Mouse (Mus musculus): Measurements from ENCODE around the gene Bcl10.

GRCm38 (mm10) chr3:145952945-145953344 lies 30.3 kb downstream of the Bcl10 start:
- no peak for TF ChIP-seq CTCF (IDR thresholded peaks at IDR 0.05; ENCODE audit: low read depth)
- TF ChIP-seq EP300 (optimal IDR thresholded peaks at IDR 0.05) = no peak
